Mouse (Mus musculus): ENCODE measurements at regions not wholly inside any gene's neighbourhood (a gene's known extent, or its start where the extent isn't known, plus 50 kb on each side); places are given as distances from the start of the nearest gene placed in this dataset.
"Not testable (repeated sequence)": the region's sequence is repeated elsewhere in the genome, so short reads cannot be mapped to it uniquely, and the experiment has no call there.

- H3K4me3 ChIP-seq = no peak overlapping the region
- no peak overlapping the region for H3ac ChIP-seq (ENCODE audit: control insufficient read depth, insufficient read length)
- H3K79me2 ChIP-seq (ENCODE audit: control insufficient read depth, insufficient read depth) = no peaks in the 10 kb centered on the region
- no peak for TF ChIP-seq USF1 (IDR thresholded peaks at IDR 0.05; ENCODE audit: low read depth)
- TF ChIP-seq POLR2AphosphoS2 (IDR thresholded peaks at IDR 0.05; ENCODE audit: insufficient read length, low read depth) = no peak
- TF ChIP-seq MYOG (IDR thresholded peaks at IDR 0.05; ENCODE audit: control insufficient read depth in 1 of 3, insufficient read depth in 1 of 3, insufficient read length in 2 of 3, low read depth in 2 of 3) = no peak
- no peak for TF ChIP-seq E2F4 (IDR thresholded peaks at IDR 0.05; ENCODE audit: insufficient read depth)
- TF ChIP-seq MYOD1 (IDR thresholded peaks at IDR 0.05; ENCODE audit: control insufficient read depth in 1 of 3, insufficient read length in 2 of 3, low read depth in 2 of 3) = no peak
- TF ChIP-seq CEBPB (IDR thresholded peaks at IDR 0.05; ENCODE audit: insufficient read depth, poor library complexity, severe bottlenecking) = no peak
- no peak for TF ChIP-seq SRF (IDR thresholded peaks at IDR 0.05; ENCODE audit: control insufficient read depth, insufficient read length, low read depth)
- TF ChIP-seq TCF3 (IDR thresholded peaks at IDR 0.05; ENCODE audit: insufficient read length, low read depth) = no peak
- TF ChIP-seq MAX (IDR thresholded peaks at IDR 0.05; ENCODE audit: low read depth) = no peak
- no peak for TF ChIP-seq REST (IDR thresholded peaks at IDR 0.05; ENCODE audit: insufficient read depth, insufficient read length)
- TF ChIP-seq POLR2A (IDR thresholded peaks at IDR 0.05; ENCODE audit: insufficient read length, low read depth) = no peak
- no peak for TF ChIP-seq TCF12 (IDR thresholded peaks at IDR 0.05; ENCODE audit: insufficient read depth, poor library complexity, severe bottlenecking)
- no peaks in the 10 kb centered on the region for H3K36me3 ChIP-seq (ENCODE audit: control insufficient read depth, insufficient read depth)
- no peak overlapping the region for H3K4me2 ChIP-seq (ENCODE audit: low read depth)
- H3K27me3 ChIP-seq (ENCODE audit: control insufficient read depth, insufficient read depth, insufficient read length) = peaks cover 21% of the 10 kb centered on the region
Observed at GRCm38 (mm10) chr5:129384976-129385375, 116.0 kb upstream of the Sfswap start.

GRCm38 (mm10) chr5:129385965-129386643 is 114.9 kb upstream of the Sfswap start:
- not testable (repeated sequence) for H3K79me2 ChIP-seq (ENCODE audit: control insufficient read depth, insufficient read depth); H3K4me2 ChIP-seq (ENCODE audit: low read depth); H3K4me3 ChIP-seq; H3K36me3 ChIP-seq (ENCODE audit: control insufficient read depth, insufficient read depth); H3ac ChIP-seq (ENCODE audit: control insufficient read depth, insufficient read length)
- peaks cover 22% of the 10 kb centered on the region for H3K27me3 ChIP-seq (ENCODE audit: control insufficient read depth, insufficient read depth, insufficient read length)

- H3K36me3 ChIP-seq (ENCODE audit: control insufficient read depth, insufficient read depth); H3K4me3 ChIP-seq; H3ac ChIP-seq (ENCODE audit: control insufficient read depth, insufficient read length); H3K79me2 ChIP-seq (ENCODE audit: control insufficient read depth, insufficient read depth); H3K4me2 ChIP-seq (ENCODE audit: low read depth): not testable (repeated sequence)
- H3K27me3 ChIP-seq (ENCODE audit: control insufficient read depth, insufficient read depth, insufficient read length) = peaks cover 28% of the 10 kb centered on the region
Observed at GRCm38 (mm10) chr5:129386671-129387070, 114.3 kb upstream of the Sfswap start.

DNA sequence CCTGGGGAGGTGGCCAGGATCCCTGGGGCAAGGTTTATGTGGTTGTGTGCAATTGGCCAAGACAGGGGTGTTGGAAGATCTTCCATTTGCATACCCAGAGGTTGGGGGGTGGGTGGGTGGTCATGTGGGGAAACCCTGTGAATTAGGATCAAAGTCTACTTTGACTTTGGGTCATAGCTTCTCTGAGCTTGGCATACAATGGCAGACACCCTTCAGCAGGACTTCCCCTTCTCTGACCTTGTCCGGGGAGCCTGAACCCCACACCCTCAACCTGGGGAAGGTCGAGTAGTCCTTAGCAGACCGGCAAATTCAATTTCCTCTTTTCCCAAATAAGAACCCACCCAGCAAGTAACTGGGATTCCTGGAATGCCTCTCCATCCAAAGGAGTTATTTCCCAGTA is 113.7 kb upstream of the Sfswap start:
- H3K4me2 ChIP-seq (ENCODE audit: low read depth) = no peak overlapping the region
- no peaks in the 10 kb centered on the region for H3K36me3 ChIP-seq (ENCODE audit: control insufficient read depth, insufficient read depth)
- H3K79me2 ChIP-seq (ENCODE audit: control insufficient read depth, insufficient read depth) = no peaks in the 10 kb centered on the region
- no peak overlapping the region for H3K4me3 ChIP-seq
- H3ac ChIP-seq (ENCODE audit: control insufficient read depth, insufficient read length) = no peak overlapping the region
- peaks cover 32% of the 10 kb centered on the region for H3K27me3 ChIP-seq (ENCODE audit: control insufficient read depth, insufficient read depth, insufficient read length)
- TF ChIP-seq TCF12 (IDR thresholded peaks at IDR 0.05; ENCODE audit: insufficient read depth, poor library complexity, severe bottlenecking) (no peak), USF1 (IDR thresholded peaks at IDR 0.05; ENCODE audit: low read depth) (no peak), TCF3 (IDR thresholded peaks at IDR 0.05; ENCODE audit: insufficient read length, low read depth) (no peak), E2F4 (IDR thresholded peaks at IDR 0.05; ENCODE audit: insufficient read depth) (no peak), MAX (IDR thresholded peaks at IDR 0.05; ENCODE audit: low read depth) (no peak), CEBPB (IDR thresholded peaks at IDR 0.05; ENCODE audit: insufficient read depth, poor library complexity, severe bottlenecking) (no peak), POLR2AphosphoS2 (IDR thresholded peaks at IDR 0.05; ENCODE audit: insufficient read length, low read depth) (no peak), POLR2A (IDR thresholded peaks at IDR 0.05; ENCODE audit: insufficient read length, low read depth) (no peak), SRF (IDR thresholded peaks at IDR 0.05; ENCODE audit: control insufficient read depth, insufficient read length, low read depth) (no peak), MYOD1 (IDR thresholded peaks at IDR 0.05; ENCODE audit: control insufficient read depth in 1 of 3, insufficient read length in 2 of 3, low read depth in 2 of 3) (no peak), REST (IDR thresholded peaks at IDR 0.05; ENCODE audit: insufficient read depth, insufficient read length) (no peak), MYOG (IDR thresholded peaks at IDR 0.05; ENCODE audit: control insufficient read depth in 1 of 3, insufficient read depth in 1 of 3, insufficient read length in 2 of 3, low read depth in 2 of 3) (no peak)

GRCm38 (mm10) chr5:129390921-129391371 is 110.1 kb upstream of the Sfswap start:
- TF ChIP-seq TCF12 (IDR thresholded peaks at IDR 0.05; ENCODE audit: insufficient read depth, poor library complexity, severe bottlenecking) = no peak
- TF ChIP-seq CEBPB (IDR thresholded peaks at IDR 0.05; ENCODE audit: insufficient read depth, poor library complexity, severe bottlenecking) = no peak
- no peak for TF ChIP-seq REST (IDR thresholded peaks at IDR 0.05; ENCODE audit: insufficient read depth, insufficient read length)
- no peak for TF ChIP-seq MAX (IDR thresholded peaks at IDR 0.05; ENCODE audit: low read depth)
- TF ChIP-seq USF1 (IDR thresholded peaks at IDR 0.05; ENCODE audit: low read depth) = no peak
- no peak for TF ChIP-seq E2F4 (IDR thresholded peaks at IDR 0.05; ENCODE audit: insufficient read depth)
- no peak for TF ChIP-seq MYOG (IDR thresholded peaks at IDR 0.05; ENCODE audit: control insufficient read depth in 1 of 3, insufficient read depth in 1 of 3, insufficient read length in 2 of 3, low read depth in 2 of 3)
- TF ChIP-seq TCF3 (IDR thresholded peaks at IDR 0.05; ENCODE audit: insufficient read length, low read depth) = no peak
- no peak for TF ChIP-seq POLR2A (IDR thresholded peaks at IDR 0.05; ENCODE audit: insufficient read length, low read depth)
- TF ChIP-seq MYOD1 (IDR thresholded peaks at IDR 0.05; ENCODE audit: control insufficient read depth in 1 of 3, insufficient read length in 2 of 3, low read depth in 2 of 3) = no peak
- no peak for TF ChIP-seq POLR2AphosphoS2 (IDR thresholded peaks at IDR 0.05; ENCODE audit: insufficient read length, low read depth)
- TF ChIP-seq SRF (IDR thresholded peaks at IDR 0.05; ENCODE audit: control insufficient read depth, insufficient read length, low read depth) = no peak
- no peak overlapping the region for H3K4me3 ChIP-seq
- no peaks in the 10 kb centered on the region for H3K79me2 ChIP-seq (ENCODE audit: control insufficient read depth, insufficient read depth)
- H3K36me3 ChIP-seq (ENCODE audit: control insufficient read depth, insufficient read depth) = no peaks in the 10 kb centered on the region
- peaks cover 32% of the 10 kb centered on the region for H3K27me3 ChIP-seq (ENCODE audit: control insufficient read depth, insufficient read depth, insufficient read length)
- H3ac ChIP-seq (ENCODE audit: control insufficient read depth, insufficient read length) = no peak overlapping the region
- no peak overlapping the region for H3K4me2 ChIP-seq (ENCODE audit: low read depth)
